Mouse (Mus musculus): ENCODE results near the gene Il12rb2. TPM values are rescaled to one million over a fixed set of nuclear protein-coding genes. Genes with fewer than 3 reads are reported as not detected.
A peak's percentile ranks its signal among the peaks of the same experiment; 100 is the strongest.

The Il12rb2 gene
- total and polyA plus RNA-seq, 3 experiments: 0.11 to 0.19 TPM; not detected in 1

DNA sequence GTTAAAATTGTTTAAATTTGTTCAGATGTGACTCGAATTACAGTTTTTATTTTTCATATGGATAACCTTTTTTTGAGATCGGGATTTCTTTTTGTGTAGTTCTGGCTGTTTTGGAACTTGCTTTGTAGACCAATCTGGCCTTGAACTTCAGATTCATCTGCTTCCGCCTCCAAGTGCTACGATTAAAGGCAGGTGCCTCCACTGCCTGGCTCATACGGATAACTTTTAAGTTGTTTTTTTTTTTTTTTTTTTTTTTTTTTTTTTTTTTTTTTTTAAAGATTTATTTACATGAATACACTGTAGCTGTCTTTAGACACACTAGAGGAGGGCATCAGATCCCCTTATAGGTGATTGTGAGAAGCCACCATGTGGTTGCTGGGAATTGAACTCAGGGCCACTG, 98.0 kb downstream of the Il12rb2 start:
- TF ChIP-seq ZNF384 (IDR thresholded peaks at IDR 0.05; ENCODE audit: low read depth, low read length): peak; percentile 74
- no peak for TF ChIP-seq MEF2A (IDR thresholded peaks at IDR 0.05; ENCODE audit: extremely low read depth, insufficient replicate concordance, low read depth, low read length, poor library complexity, severe bottlenecking)
- no peak overlapping the region for H3K27ac ChIP-seq (ENCODE audit: control insufficient read depth, low read depth, low read length)
- peaks cover 21 to 43% of the 10 kb centered on the region in 2 experiments for H3K4me1 ChIP-seq (ENCODE audit: control insufficient read depth in 1 of 2, insufficient read depth in 2 of 2, low read length in 2 of 2)
- peaks cover 82 to 84% of the 10 kb centered on the region in 2 experiments for H3K36me3 ChIP-seq (ENCODE audit: control insufficient read depth in 1 of 2, insufficient read depth in 2 of 2, low read length in 2 of 2)
- no peaks in the 10 kb centered on the region for H3K9me3 ChIP-seq (replicated peaks; ENCODE audit: insufficient read depth, low read length)
- no peak overlapping the region for H3K9ac ChIP-seq (ENCODE audit: control insufficient read depth, low read depth, low read length, poor library complexity, severe bottlenecking)
- H3K4me3 ChIP-seq (ENCODE audit: control insufficient read depth in 1 of 2, insufficient read depth in 1 of 2, low read depth in 2 of 2, low read length in 2 of 2): no peak overlapping the region
- DNase-seq (ENCODE audit: low read depth, low spot score): no peak
- H3K27me3 ChIP-seq (ENCODE audit: control insufficient read depth in 1 of 2, insufficient read depth in 2 of 2, low read length in 2 of 2): no peaks in the 10 kb centered on the region
- peaks cover 51% of the 10 kb centered on the region for H3K79me2 ChIP-seq (ENCODE audit: control insufficient read depth, insufficient read depth, low read length, poor library complexity)

GRCm38 (mm10) chr6:67269459-67269858, 106.5 kb downstream of the Il12rb2 start:
- Histone ChIP-seq H3K27me3 (ENCODE audit: control insufficient read depth in 1 of 2, insufficient read depth in 2 of 2, low read length in 2 of 2) (no peaks in the 10 kb centered on the region), H3K27ac (ENCODE audit: control insufficient read depth, low read depth, low read length) (no peak overlapping the region), H3K4me3 (ENCODE audit: control insufficient read depth in 1 of 2, insufficient read depth in 1 of 2, low read depth in 2 of 2, low read length in 2 of 2) (peak overlapping the region; percentile 35 to 93; a peak in 3 of 4 replicates), H3K4me1 (ENCODE audit: control insufficient read depth in 1 of 2, insufficient read depth in 2 of 2, low read length in 2 of 2) (peaks cover 5 to 6% of the 10 kb centered on the region in 2 experiments; a peak in 3 of 4 replicates), H3K79me2 (ENCODE audit: control insufficient read depth, insufficient read depth, low read length, poor library complexity) (peaks cover 67% of the 10 kb centered on the region), H3K9me3 (replicated peaks; ENCODE audit: insufficient read depth, low read length) (no peaks in the 10 kb centered on the region), H3K36me3 (ENCODE audit: control insufficient read depth in 1 of 2, insufficient read depth in 2 of 2, low read length in 2 of 2) (peaks cover 44 to 46% of the 10 kb centered on the region in 2 experiments), H3K9ac (ENCODE audit: control insufficient read depth, low read depth, low read length, poor library complexity, severe bottlenecking) (peak overlapping the region; percentile 100)
- peak; percentile 77 for DNase-seq (ENCODE audit: low read depth, low spot score)
- TF ChIP-seq GABPA (IDR thresholded peaks at IDR 0.05; ENCODE audit: low read depth, low read length) (no peak), SMC3 (IDR thresholded peaks at IDR 0.05; ENCODE audit: low read depth, low read length) (no peak), POLR2A (IDR thresholded peaks at IDR 0.05; ENCODE audit: control insufficient read depth in 1 of 2, insufficient read depth in 1 of 2, low read depth in 1 of 2, low read length in 2 of 2, poor library complexity in 1 of 2) (no peak), CHD2 (IDR thresholded peaks at IDR 0.05; ENCODE audit: low read length) (no peak), RCOR1 (IDR thresholded peaks at IDR 0.05; ENCODE audit: low read depth, low read length) (no peak), ZKSCAN1 (IDR thresholded peaks at IDR 0.05; ENCODE audit: low read depth, low read length) (no peak), MEF2A (IDR thresholded peaks at IDR 0.05; ENCODE audit: extremely low read depth, insufficient replicate concordance, low read depth, low read length, poor library complexity, severe bottlenecking) (no peak), JUND (IDR thresholded peaks at IDR 0.05; ENCODE audit: low read depth, low read length) (no peak), POLR2AphosphoS5 (IDR thresholded peaks at IDR 0.05; ENCODE audit: borderline replicate concordance, low read depth, low read length) (no peak), ZMIZ1 (IDR thresholded peaks at IDR 0.05; ENCODE audit: low read depth, low read length) (no peak), ZNF384 (IDR thresholded peaks at IDR 0.05; ENCODE audit: low read depth, low read length) (peak; percentile 32; the same call in 1 of the 2 replicates), MXI1 (IDR thresholded peaks at IDR 0.05; ENCODE audit: low read depth, low read length) (peak; percentile 64; the same call in 1 of the 2 replicates), SIN3A (IDR thresholded peaks at IDR 0.05; ENCODE audit: low read length) (peak; percentile 27; the same call in 1 of the 2 replicates), ZC3H11A (IDR thresholded peaks at IDR 0.05; ENCODE audit: low read depth, low read length) (no peak)

DNA sequence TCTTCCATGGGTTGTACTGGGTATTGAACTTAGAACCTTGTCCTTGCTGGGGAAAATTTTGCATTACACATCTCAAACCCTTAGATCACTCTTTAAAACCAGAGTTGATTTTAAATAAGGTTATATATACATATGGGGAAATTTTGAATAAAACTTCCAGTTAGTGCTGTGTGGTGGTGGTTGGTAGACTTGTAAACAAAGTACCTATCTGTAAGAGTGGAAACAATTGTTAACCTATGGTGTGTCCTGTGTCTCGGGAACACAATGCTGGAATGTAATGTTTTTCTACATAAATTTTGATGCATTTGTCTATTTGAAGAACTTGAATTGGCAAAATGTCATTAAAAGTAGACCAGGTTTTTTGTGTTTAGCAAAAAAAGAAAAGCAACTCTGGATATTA, 107.0 kb downstream of the Il12rb2 start:
- Histone ChIP-seq H3K4me1 (ENCODE audit: control insufficient read depth in 1 of 2, insufficient read depth in 2 of 2, low read length in 2 of 2) (peaks cover 5 to 10% of the 10 kb centered on the region in 2 experiments; a peak in 3 of 4 replicates), H3K36me3 (ENCODE audit: control insufficient read depth in 1 of 2, insufficient read depth in 2 of 2, low read length in 2 of 2) (peaks cover 42 to 45% of the 10 kb centered on the region in 2 experiments), H3K27me3 (ENCODE audit: control insufficient read depth in 1 of 2, insufficient read depth in 2 of 2, low read length in 2 of 2) (no peaks in the 10 kb centered on the region), H3K27ac (ENCODE audit: control insufficient read depth, low read depth, low read length) (no peak overlapping the region), H3K9ac (ENCODE audit: control insufficient read depth, low read depth, low read length, poor library complexity, severe bottlenecking) (peak overlapping the region; percentile 100), H3K9me3 (replicated peaks; ENCODE audit: insufficient read depth, low read length) (no peaks in the 10 kb centered on the region), H3K79me2 (ENCODE audit: control insufficient read depth, insufficient read depth, low read length, poor library complexity) (peaks cover 63% of the 10 kb centered on the region), H3K4me3 (ENCODE audit: control insufficient read depth in 1 of 2, insufficient read depth in 1 of 2, low read depth in 2 of 2, low read length in 2 of 2) (peak overlapping the region; percentile 35 to 93)
- DNase-seq (ENCODE audit: low read depth, low spot score): peak; percentile 52
- TF ChIP-seq KAT2A (conservative IDR thresholded peaks at IDR 0.05; ENCODE audit: low read depth, low read length) (no peak), HCFC1 (IDR thresholded peaks at IDR 0.05; ENCODE audit: low read depth, low read length) (no peak), USF2 (IDR thresholded peaks at IDR 0.05; ENCODE audit: borderline replicate concordance in 1 of 2, insufficient read depth in 1 of 2, low read depth in 1 of 2, low read length in 2 of 2) (no peak)

Measured in MEL (cell line).